Comparison of ENCODE assay signal across 8 mouse cellular contexts in the genomic region with DNA sequence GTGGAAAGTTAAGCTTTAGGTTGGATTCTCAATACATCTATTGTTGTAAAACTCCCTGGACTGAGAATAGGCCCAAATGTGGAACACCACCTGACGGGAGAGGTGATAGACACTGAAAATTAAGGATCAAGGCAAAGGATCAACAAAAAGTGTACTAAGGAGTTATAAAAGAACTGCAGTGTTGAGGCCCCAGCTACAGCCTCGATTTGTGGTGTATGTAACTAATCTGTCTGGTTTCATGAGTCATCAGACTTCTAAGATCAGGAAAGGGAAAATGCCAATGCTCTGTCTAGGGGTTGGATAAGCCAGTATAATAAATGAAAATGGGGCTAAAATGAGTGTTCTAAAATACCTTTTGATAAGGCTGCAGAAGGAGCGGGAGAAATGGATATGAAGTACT. TPM values are rescaled to one million over a fixed set of nuclear protein-coding genes. Genes with fewer than 3 reads are reported as not detected.
DNase-seq lines count a peak whose midpoint lies in the region; ATAC-seq and TF ChIP-seq lines count a peak whose summit lies in the region.

No protein-coding gene starts in this region.

- no peak for DNase-seq in lung, adult 18-20 months
- DNase-seq in spleen, adult 12 weeks (ENCODE audit: low spot score) = no peak
- DNase-seq in layer of hippocampus, adult 11-12 months (ENCODE audit: low spot score) = no peak
- DNase-seq in layer of hippocampus, adult 18-20 months (ENCODE audit: low spot score in 2 of 2) = no peak

- peak overlapping the region; percentile 68 for H3K4me2 ChIP-seq in lung, embryonic 16.5 days (ENCODE audit: low read depth, low read length)
- peak overlapping the region; percentile 54 for H3K4me2 ChIP-seq in intestine, embryonic 16.5 days (ENCODE audit: low read depth, low read length)

- no peaks in the 10 kb centered on the region for H3K27me3 ChIP-seq in lung, embryonic 16.5 days (ENCODE audit: control insufficient read depth, insufficient read depth, low read depth, low read length)
- H3K27me3 ChIP-seq in intestine, embryonic 16.5 days (replicated peaks; ENCODE audit: control insufficient read depth, insufficient read depth, low read length) = no peaks in the 10 kb centered on the region
- no peaks in the 10 kb centered on the region for H3K27me3 ChIP-seq in small intestine, adult 2 months (ENCODE audit: control insufficient read depth, insufficient read depth, low read length)

- no peaks in the 10 kb centered on the region for H3K9me3 ChIP-seq in lung, embryonic 16.5 days (ENCODE audit: control insufficient read depth, low read length)
- no peaks in the 10 kb centered on the region for H3K9me3 ChIP-seq in intestine, embryonic 16.5 days (ENCODE audit: control insufficient read depth, low read length)

- peak overlapping the region; percentile 100 for H3K9ac ChIP-seq in lung, embryonic 16.5 days (ENCODE audit: low read length)
- peak overlapping the region; percentile 100 for H3K9ac ChIP-seq in intestine, embryonic 16.5 days (ENCODE audit: low read depth, low read length)

- peak overlapping the region; percentile 86 for H3K4me3 ChIP-seq in lung, embryonic 16.5 days (ENCODE audit: low read length)
- peak overlapping the region; percentile 57; the same call in 1 of the 2 replicates for H3K4me3 ChIP-seq in cortical plate, adult 2 months (ENCODE audit: insufficient read depth, low read length)
- peak overlapping the region; percentile 91 for H3K4me3 ChIP-seq in intestine, embryonic 16.5 days (ENCODE audit: low read length)
- H3K4me3 ChIP-seq in small intestine, adult 2 months (ENCODE audit: low read depth, low read length) = no peak overlapping the region

- no peak for TF ChIP-seq POLR2A in cortical plate, adult 2 months (IDR thresholded peaks at IDR 0.05; ENCODE audit: extremely low read depth, insufficient read depth, low read length)
- no peak for TF ChIP-seq POLR2A in small intestine, adult 2 months (IDR thresholded peaks at IDR 0.05; ENCODE audit: low read depth, low read length)

- H3K4me1 ChIP-seq in lung, embryonic 16.5 days (replicated peaks; ENCODE audit: control insufficient read depth, insufficient read depth, low read length) = peaks cover 19% of the 10 kb centered on the region
- H3K4me1 ChIP-seq in cortical plate, adult 2 months (ENCODE audit: control insufficient read depth, insufficient read depth, low read length) = peaks cover 1% of the 10 kb centered on the region; the same call in 1 of the 2 replicates
- peaks cover 10% of the 10 kb centered on the region for H3K4me1 ChIP-seq in intestine, embryonic 16.5 days (ENCODE audit: control insufficient read depth, insufficient read depth, low read length)
- H3K4me1 ChIP-seq in small intestine, adult 2 months (ENCODE audit: control insufficient read depth, insufficient read depth, insufficient read length, low read length) = no peaks in the 10 kb centered on the region; the same call in 1 of the 2 replicates

- no peak for ATAC-seq in lung, embryonic 16.5 days (ENCODE audit: low read depth)
- ATAC-seq in intestine, embryonic 16.5 days = no peak

- no peak for TF ChIP-seq CTCF in cortical plate, adult 2 months (IDR thresholded peaks at IDR 0.05; ENCODE audit: extremely low read depth, insufficient read depth, low read length)
- TF ChIP-seq CTCF in small intestine, adult 2 months (IDR thresholded peaks at IDR 0.05; ENCODE audit: extremely low read depth, insufficient read length, insufficient replicate concordance, low read depth, low read length) = no peak

- H3K36me3 ChIP-seq in lung, embryonic 16.5 days (ENCODE audit: control insufficient read depth, insufficient read depth, low read length) = no peaks in the 10 kb centered on the region
- H3K36me3 ChIP-seq in intestine, embryonic 16.5 days (ENCODE audit: control insufficient read depth, insufficient read depth, low read length) = no peaks in the 10 kb centered on the region
- 0 out of 2 replicates have a peak, but pooled peaks cover 3% of the 10 kb centered on the region for H3K36me3 ChIP-seq in small intestine, adult 2 months (ENCODE audit: control insufficient read depth, insufficient read depth, low read length)

- H3K27ac ChIP-seq in lung, embryonic 16.5 days (ENCODE audit: low read length) = peak overlapping the region; percentile 100
- H3K27ac ChIP-seq in cortical plate, adult 2 months (ENCODE audit: insufficient read depth, low read length) = no peak overlapping the region
- peak overlapping the region; percentile 100 for H3K27ac ChIP-seq in intestine, embryonic 16.5 days (ENCODE audit: low read length)
- H3K27ac ChIP-seq in small intestine, adult 2 months (ENCODE audit: insufficient read depth, low read depth, low read length) = peak overlapping the region; percentile 71

- 12% methylated on average over 3 of the region's 3 CpGs for WGBS in lung, embryonic 16.5 days
- 18% methylated on average over 3 of the region's 3 CpGs for WGBS in intestine, embryonic 16.5 days
- 9% methylated on average over 3 of the region's 3 CpGs for WGBS in small intestine, adult 2 months

RNA-seq across cellular contexts. Expression of gene Setd5, which starts 1.9 kb away (rescaled TPM):
- 72.1 and 75.6 TPM in 2 replicates for polyA plus RNA-seq in lung, embryonic 16.5 days (2015; fragmentation: Nextera tagmentation; extraction: Ambion mirVana)
- 53.2 and 56.8 TPM in 2 replicates for polyA plus RNA-seq in cortical plate, adult 2 months (2012; rRNA removed)
- polyA plus RNA-seq in intestine, embryonic 16.5 days (2015; fragmentation: Nextera tagmentation; extraction: Ambion mirVana) = 58.5 and 61.2 TPM in 2 replicates
- polyA plus RNA-seq in small intestine, adult 2 months (2012; rRNA removed) = 15.3 and 25.4 TPM in 2 replicates
- 10 to 100 TPM; 92.8 to 95.7 TPM for total RNA-seq in layer of hippocampus, adult 18-20 months (2021)

RNA-seq across cellular contexts. Expression of gene Thumpd3, which starts 29.2 kb away (rescaled TPM):
- 43.7 TPM in 2 replicates for polyA plus RNA-seq in lung, embryonic 16.5 days (2015; fragmentation: Nextera tagmentation; extraction: Ambion mirVana)
- 19.2 and 20.4 TPM in 2 replicates for polyA plus RNA-seq in cortical plate, adult 2 months (2012; rRNA removed)
- polyA plus RNA-seq in intestine, embryonic 16.5 days (2015; fragmentation: Nextera tagmentation; extraction: Ambion mirVana) = 57.7 and 63.0 TPM in 2 replicates
- 3.9 and 5.4 TPM in 2 replicates for polyA plus RNA-seq in small intestine, adult 2 months (2012; rRNA removed)
- 10 to 100 TPM; 30.0 to 30.3 TPM for total RNA-seq in layer of hippocampus, adult 18-20 months (2021)
